Comparison of ENCODE assay signal across 13 mouse cellular contexts in the genomic region with DNA sequence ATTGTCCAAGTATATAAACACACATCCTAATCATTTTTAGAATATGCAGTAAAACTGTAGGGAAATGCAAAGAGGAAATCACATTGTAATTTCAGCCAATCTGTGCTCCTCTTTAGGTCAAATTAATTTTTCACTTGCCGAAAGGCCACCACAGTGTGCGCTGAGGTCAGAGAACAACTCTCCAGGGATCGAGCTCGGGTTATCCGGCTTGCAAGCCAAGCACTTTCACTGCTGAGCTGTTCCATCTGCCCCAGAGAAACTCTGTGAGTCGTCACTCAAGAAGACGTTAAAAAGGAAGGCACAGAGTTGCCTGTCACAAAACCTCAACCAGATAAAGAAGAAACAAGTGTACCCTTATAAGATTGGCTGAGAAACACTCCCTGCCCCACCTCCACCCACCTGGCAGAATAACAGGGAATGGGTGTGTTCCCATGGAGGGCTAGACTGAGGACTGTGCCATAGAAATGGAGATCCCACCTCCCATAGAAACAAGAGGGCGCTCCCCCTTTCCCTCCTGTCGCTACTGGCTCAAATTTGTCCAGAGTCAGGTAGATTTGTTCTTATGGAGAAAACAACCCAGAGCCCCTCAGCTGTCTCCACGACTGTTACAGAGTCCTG.
A peak's percentile ranks its signal among the peaks of the same experiment; 100 is the strongest.
DNase-seq lines count a peak whose midpoint lies in the region; ATAC-seq lines count a peak whose summit lies in the region.
"Had no signal": no experiment of that assay in that cellular context is flagged by ENCODE, and none has a peak within 500 bp of the region (broad histone marks: within the 10 kb centered on the region; RNA-seq: fewer than 3 reads in every experiment).

No protein-coding gene starts in this region.

- H3K4me2 ChIP-seq in heart, embryonic 12.5 days = no peak overlapping the region
- H3K4me2 ChIP-seq: hindbrain, embryonic 12.5 days; liver, embryonic 15.5 days had no signal

- H3K4me3 ChIP-seq in heart, embryonic 12.5 days = no peak overlapping the region
- H3K4me3 ChIP-seq: hindbrain, embryonic 12.5 days; limb, embryonic 10.5 days; liver, embryonic 15.5 days; megakaryocyte, embryonic 14.5 days had no signal

- H3K9ac ChIP-seq in heart, embryonic 12.5 days = no peak overlapping the region
- H3K9ac ChIP-seq: hindbrain, embryonic 12.5 days; liver, embryonic 15.5 days had no signal

- WGBS in heart, embryonic 12.5 days = 35% methylated on average over 10 of the region's 10 CpGs

- H3K27me3 ChIP-seq in heart, embryonic 12.5 days (replicated peaks) = no peaks in the 10 kb centered on the region
- H3K27me3 ChIP-seq: hindbrain, embryonic 12.5 days; liver, embryonic 15.5 days; megakaryocyte, embryonic 14.5 days had no signal

- no peaks in the 10 kb centered on the region for H3K36me3 ChIP-seq in heart, embryonic 12.5 days
- H3K36me3 ChIP-seq: hindbrain, embryonic 12.5 days; limb, embryonic 10.5 days; liver, embryonic 15.5 days had no signal

- no peak overlapping the region for H3K27ac ChIP-seq in heart, embryonic 12.5 days (ENCODE audit: poor library complexity, severe bottlenecking)
- H3K27ac ChIP-seq: hindbrain, embryonic 12.5 days; limb, embryonic 10.5 days; liver, embryonic 15.5 days had no signal

- no peak; the same call in 1 of the 2 replicates for ATAC-seq in heart, embryonic 12.5 days (ENCODE audit: insufficient number of reproducible peaks, low FRiP score)
- ATAC-seq in megakaryocyte-erythroid progenitor cell, adult 5-6 weeks (replicated peaks; ENCODE audit: low FRiP score, low TSS enrichment, poor library complexity, severe bottlenecking) = peak; percentile 27

- DNase-seq in heart, adult 18-20 months = peak; percentile 63 to 64
- peak; percentile 20 to 57 for DNase-seq in heart, adult 9 months (ENCODE audit: low spot score in 2 of 2)
- DNase-seq in kidney, adult 8-10 months = peak; percentile 27 to 50
- no peak for DNase-seq in cerebellum, adult 11 months
- DNase-seq in left cerebral cortex, adult 11 months (ENCODE audit: low spot score) = no peak
- DNase-seq: cerebellum, postnatal 14 days; thymus, postnatal 4 days had no signal

- H3K4me1 ChIP-seq in heart, embryonic 12.5 days (replicated peaks) = peaks cover 29% of the 10 kb centered on the region
- H3K4me1 ChIP-seq: liver, embryonic 15.5 days; megakaryocyte, embryonic 14.5 days had no signal

- no peaks in the 10 kb centered on the region for H3K9me3 ChIP-seq in heart, embryonic 12.5 days (replicated peaks)
- H3K9me3 ChIP-seq: hindbrain, embryonic 12.5 days; limb, embryonic 10.5 days; liver, embryonic 15.5 days had no signal

Comparison
In these comparisons a context has a peak if more than half of its experiments do, and no peak if none do; other contexts are left out.
1. DNase-seq: peak in heart, adult 18-20 months (2 of 2), heart, adult 9 months (2 of 2) and kidney, adult 8-10 months (2 of 2); none in cerebellum, adult 11 months (single experiment) and left cerebral cortex, adult 11 months (single experiment).